Mouse (Mus musculus) testis, adult 2 months (tissue): Measurements from ENCODE around the gene Tnrc6b. TPM values are rescaled to one million over a fixed set of nuclear protein-coding genes. Genes with fewer than 3 reads are reported as not detected.
A peak's percentile ranks its signal among the peaks of the same experiment; 100 is the strongest.

ENCODE experiments used
- H3K27ac ChIP-seq: fragments of 200-500 bp; 2 replicates; pipeline ENCODE4 v1.5.1; 2012; ENCODE audit warnings: low read depth, low read length; ENCODE audit not compliant: control insufficient read depth, insufficient read depth
- H3K27me3 ChIP-seq: fragments of 200-500 bp; 2 replicates; pipeline ENCODE4 v1.6.1; 2012; ENCODE audit warnings: mild to moderate bottlenecking, low read length, moderate library complexity; ENCODE audit not compliant: control insufficient read depth, insufficient read depth
- H3K36me3 ChIP-seq: fragments of 200-500 bp; 2 replicates; pipeline ENCODE4 v1.6.1; 2012; ENCODE audit warnings: mild to moderate bottlenecking, low read length; ENCODE audit not compliant: control insufficient read depth, insufficient read depth
- H3K4me1 ChIP-seq: fragments of 200-500 bp; 2 replicates; pipeline ENCODE4 v1.6.1; 2012; ENCODE audit warnings: low read length; ENCODE audit not compliant: control insufficient read depth, insufficient read depth
- H3K4me3 ChIP-seq: fragments of 200-500 bp; 2 replicates; pipeline ENCODE4 v1.5.1; 2012; ENCODE audit warnings: low read depth, mild to moderate bottlenecking, low read length, moderate library complexity, mixed read lengths; ENCODE audit not compliant: control insufficient read depth
- CTCF ChIP-seq: fragments of 200-500 bp; IDR thresholded peaks from 2 replicates; pipeline ENCODE4 v1.5.1; 2012; ENCODE audit warnings: low read depth, mild to moderate bottlenecking, inconsistent platforms, low read length, moderate library complexity; ENCODE audit not compliant: control insufficient read depth, insufficient read depth, insufficient replicate concordance
- POLR2A ChIP-seq: fragments of 200-500 bp; IDR thresholded peaks from 2 replicates; pipeline ENCODE4 v1.6.1; 2012; ENCODE audit warnings: low read depth, mild to moderate bottlenecking, inconsistent platforms, low read length, moderate library complexity; ENCODE audit not compliant: control insufficient read depth
- polyA plus RNA-seq: library from polyadenylated mRNA; depleted of rRNA; stranded (reverse); fragments of >200 nt; gene quantifications from 2 replicates; pipeline ENCODE4 v1.2.3, GENCODE M21; 2012

Gene Tnrc6b
- polyA plus RNA-seq, 1 experiment = 26.5 TPM

DNA sequence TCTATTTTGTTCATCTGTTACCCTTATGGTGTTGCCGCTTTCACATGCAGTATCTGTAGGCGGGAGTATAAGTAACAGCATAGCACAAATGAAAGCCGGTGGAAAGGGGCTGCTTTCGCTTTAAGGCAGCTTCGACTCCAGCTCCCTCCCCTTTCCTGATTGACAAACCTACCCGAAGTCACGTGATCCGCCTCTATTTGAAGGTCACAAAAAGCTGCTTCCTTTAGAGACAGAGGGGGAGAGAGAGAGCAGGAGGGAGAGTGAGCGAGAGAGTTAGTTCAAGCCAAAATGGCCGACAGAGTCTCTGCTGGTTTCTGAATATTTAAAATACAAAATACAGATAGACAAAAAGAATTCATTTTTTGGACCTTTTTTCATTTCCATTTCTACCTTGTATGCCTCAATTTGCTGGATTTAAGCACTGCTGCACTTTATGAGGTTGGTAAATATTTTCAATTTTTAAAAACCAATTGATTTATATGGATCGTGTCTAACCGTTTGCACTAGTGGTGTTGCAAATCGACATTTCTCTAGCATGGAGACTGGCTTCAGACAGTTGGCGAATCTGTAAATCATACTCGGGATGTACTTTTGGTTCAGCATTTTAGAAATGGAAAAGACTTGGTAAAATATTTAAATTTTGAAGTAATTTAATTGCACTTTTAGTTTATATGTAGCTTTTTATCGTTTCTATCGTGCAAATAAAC is 87.4 kb downstream of the Tnrc6b start:
- H3K4me3 ChIP-seq = peak overlapping the region; percentile 53
- no peak overlapping the region; the same call in 1 of the 2 replicates for H3K27ac ChIP-seq
- TF ChIP-seq POLR2A (no peak), CTCF (no peak)
- H3K4me1 ChIP-seq = peaks cover 2% of the 10 kb centered on the region
- no peaks in the 10 kb centered on the region for H3K27me3 ChIP-seq
- no peaks in the 10 kb centered on the region for H3K36me3 ChIP-seq

GRCm38 (mm10) chr15:80799074-80799633 is 88.0 kb downstream of the Tnrc6b start:
- peak overlapping the region; percentile 55 for H3K4me3 ChIP-seq
- TF ChIP-seq POLR2A = no peak
- no peak for TF ChIP-seq CTCF
- no peaks in the 10 kb centered on the region for H3K27me3 ChIP-seq
- peak overlapping the region; percentile 36; the same call in 1 of the 2 replicates for H3K27ac ChIP-seq
- no peaks in the 10 kb centered on the region for H3K36me3 ChIP-seq
- peaks cover 2% of the 10 kb centered on the region for H3K4me1 ChIP-seq

GRCm38 (mm10) chr15:80799634-80800137 is 88.6 kb downstream of the Tnrc6b start:
- TF ChIP-seq POLR2A = no peak
- no peak for TF ChIP-seq CTCF
- H3K27me3 ChIP-seq = no peaks in the 10 kb centered on the region
- H3K36me3 ChIP-seq = no peaks in the 10 kb centered on the region
- no peak overlapping the region for H3K4me3 ChIP-seq
- H3K27ac ChIP-seq = no peak overlapping the region
- H3K4me1 ChIP-seq = peaks cover 2% of the 10 kb centered on the region

DNA sequence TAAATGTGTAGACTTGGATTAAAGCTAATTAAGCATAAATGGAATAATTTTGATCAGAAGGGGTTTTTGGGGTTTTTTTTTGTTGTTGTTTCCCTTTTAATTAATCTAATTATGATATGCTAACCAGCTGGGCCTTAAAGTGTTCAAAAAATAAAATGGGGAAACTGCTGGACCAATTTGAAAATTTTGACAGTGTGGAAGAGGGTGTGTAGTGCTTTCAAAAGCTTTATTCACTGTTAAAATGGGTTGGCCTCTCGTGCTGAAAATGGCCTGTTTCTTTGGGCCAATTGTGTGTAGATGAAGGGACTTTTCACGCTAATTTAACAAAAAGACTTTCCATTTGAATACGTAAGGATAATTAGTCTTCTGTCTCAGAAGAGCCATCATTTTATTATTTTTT is 89.1 kb downstream of the Tnrc6b start:
- Histone ChIP-seq H3K27me3 (no peaks in the 10 kb centered on the region), H3K4me3 (no peak overlapping the region), H3K27ac (no peak overlapping the region), H3K36me3 (no peaks in the 10 kb centered on the region), H3K4me1 (peaks cover 2% of the 10 kb centered on the region)
- TF ChIP-seq CTCF = no peak
- no peak for TF ChIP-seq POLR2A

GRCm38 (mm10) chr15:80800765-80801164 is 89.7 kb downstream of the Tnrc6b start:
- Histone ChIP-seq H3K4me3 (no peak overlapping the region), H3K27ac (no peak overlapping the region), H3K27me3 (no peaks in the 10 kb centered on the region), H3K4me1 (peaks cover 2% of the 10 kb centered on the region), H3K36me3 (no peaks in the 10 kb centered on the region)
- TF ChIP-seq CTCF (no peak), POLR2A (no peak)

GRCm38 (mm10) chr15:80801597-80801996 is 90.5 kb downstream of the Tnrc6b start:
- Histone ChIP-seq H3K27me3 (no peaks in the 10 kb centered on the region), H3K4me1 (peaks cover 2% of the 10 kb centered on the region), H3K36me3 (no peaks in the 10 kb centered on the region), H3K27ac (no peak overlapping the region), H3K4me3 (no peak overlapping the region)
- no peak for TF ChIP-seq CTCF
- TF ChIP-seq POLR2A = no peak

DNA sequence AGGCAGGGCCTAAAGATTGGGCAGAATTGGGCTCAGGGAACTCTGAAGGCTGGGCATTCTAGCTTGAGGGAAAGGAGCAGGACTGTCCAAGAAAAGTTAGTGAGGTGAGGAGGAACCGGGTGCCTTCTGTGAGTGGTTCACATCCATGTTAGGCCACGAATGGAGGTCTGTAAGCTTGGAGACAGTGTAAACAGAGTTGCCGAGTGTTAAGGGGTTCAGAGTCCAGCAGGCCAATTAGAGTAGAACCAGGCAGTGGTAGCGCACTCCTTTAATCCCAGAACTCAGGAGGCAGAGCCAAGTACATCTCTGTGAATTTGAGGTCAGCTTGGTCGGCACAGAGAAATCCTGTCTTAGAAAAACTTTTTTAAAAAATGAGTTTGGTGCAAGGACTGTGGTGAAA is 96.0 kb downstream of the Tnrc6b start:
- Histone ChIP-seq H3K4me1 (no peaks in the 10 kb centered on the region), H3K27me3 (no peaks in the 10 kb centered on the region), H3K27ac (no peak overlapping the region), H3K4me3 (no peak overlapping the region), H3K36me3 (no peaks in the 10 kb centered on the region)
- no peak for TF ChIP-seq CTCF
- no peak for TF ChIP-seq POLR2A

GRCm38 (mm10) chr15:80810226-80810625 is 99.1 kb downstream of the Tnrc6b start:
- H3K27ac ChIP-seq = no peak overlapping the region
- no peak overlapping the region for H3K4me3 ChIP-seq
- no peak for TF ChIP-seq CTCF
- no peak for TF ChIP-seq POLR2A

More at GRCm38 (mm10) chr15:80810226-80810625, 99.1 kb downstream of the Tnrc6b start:
- Histone ChIP-seq H3K4me1 (no peaks in the 10 kb centered on the region), H3K27me3 (no peaks in the 10 kb centered on the region), H3K36me3 (no peaks in the 10 kb centered on the region)
